Mouse (Mus musculus) myocyte (in vitro differentiated cells): Measurements from ENCODE around the gene Atp6v1fnb.

Source experiments
- CEBPB ChIP-seq: IDR thresholded peaks from 2 replicates; pipeline ENCODE4 v1.6.1; 2011; ENCODE audit warnings: mild to moderate bottlenecking, moderate library complexity; ENCODE audit not compliant: poor library complexity, insufficient read depth, severe bottlenecking
- E2F4 ChIP-seq: IDR thresholded peaks from one replicate; pipeline ENCODE4 v1.6.1; 2011; ENCODE audit warnings: mild to moderate bottlenecking, control low read depth, moderate library complexity; ENCODE audit not compliant: insufficient read depth
- MAX ChIP-seq: IDR thresholded peaks from one replicate; pipeline ENCODE4 v1.6.1; 2011; ENCODE audit warnings: low read depth, mild to moderate bottlenecking, control low read depth
- MYOD1 ChIP-seq, 3 experiments: IDR thresholded peaks; one replicate each; pipeline ENCODE4 v1.6.1; 2011; ENCODE audit warnings: control low read depth in 2 of 3, low read depth in 2 of 3, mild to moderate bottlenecking in 2 of 3, moderate library complexity in 1 of 3; ENCODE audit not compliant: insufficient read length in 2 of 3, control insufficient read depth in 1 of 3
- MYOG ChIP-seq, 3 experiments: IDR thresholded peaks; one replicate each; pipeline ENCODE4 v1.6.1; 2011; ENCODE audit warnings: control low read depth in 2 of 3, low read depth in 2 of 3, mild to moderate bottlenecking in 2 of 3; ENCODE audit not compliant: insufficient read length in 2 of 3, control insufficient read depth in 1 of 3, insufficient read depth in 1 of 3
- POLR2A ChIP-seq: IDR thresholded peaks from one replicate; pipeline ENCODE4 v1.6.1; 2011; ENCODE audit warnings: low read depth, mild to moderate bottlenecking, control low read depth, moderate library complexity; ENCODE audit not compliant: insufficient read length
- USF1 ChIP-seq: IDR thresholded peaks from one replicate; pipeline ENCODE4 v1.6.1; 2011; ENCODE audit warnings: low read depth, mild to moderate bottlenecking, control low read depth, moderate library complexity

DNA sequence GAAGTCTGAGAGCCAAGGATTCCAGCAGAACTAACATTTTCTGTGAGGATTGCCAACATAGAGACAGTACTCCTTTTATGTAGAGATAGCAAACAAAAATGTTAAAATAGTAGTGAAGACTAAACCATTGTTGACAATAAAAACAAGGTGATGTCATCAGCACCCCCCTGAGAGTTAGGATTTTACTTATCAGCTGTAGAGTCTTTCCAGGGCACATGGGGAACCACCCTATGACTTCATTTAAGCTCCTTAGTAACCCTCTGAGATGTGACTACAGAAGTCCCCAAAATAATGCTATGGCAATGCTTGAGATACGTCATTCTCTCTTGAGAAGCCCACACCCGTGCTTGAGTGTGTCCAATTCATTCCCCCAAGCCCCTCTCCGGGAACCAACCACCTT is 7.8 kb upstream of the Atp6v1fnb start:
- no peak for TF ChIP-seq E2F4
- no peak for TF ChIP-seq MYOG (IDR thresholded peaks at IDR 0.05; ENCODE audit: control insufficient read depth in 1 of 3, insufficient read depth in 1 of 3, insufficient read length in 2 of 3, low read depth in 2 of 3)
- TF ChIP-seq CEBPB, result no peak
- TF ChIP-seq MYOD1 (IDR thresholded peaks at IDR 0.05; ENCODE audit: control insufficient read depth in 1 of 3, insufficient read length in 2 of 3, low read depth in 2 of 3), result no peak
- TF ChIP-seq POLR2A, result no peak
- no peak for TF ChIP-seq MAX
- TF ChIP-seq USF1, result no peak
